Mouse (Mus musculus): ENCODE results near the gene 1700066M21Rik. TPM values are rescaled to one million over a fixed set of nuclear protein-coding genes. Genes with fewer than 3 reads are reported as not detected.

1700066M21Rik gene
- 10 to 100 TPM; 20.7 to 21.5 TPM for total RNA-seq (2021)

GRCm38 (mm10) chr1:57377376-57378341 lies at the start of gene 1700066M21Rik:
1700066M21Rik (plus strand) TSS chr1:57377620.
- intact Hi-C loops (cut with DNase I), result no loop called here
- peak; percentile 96 for DNase-seq

DNA sequence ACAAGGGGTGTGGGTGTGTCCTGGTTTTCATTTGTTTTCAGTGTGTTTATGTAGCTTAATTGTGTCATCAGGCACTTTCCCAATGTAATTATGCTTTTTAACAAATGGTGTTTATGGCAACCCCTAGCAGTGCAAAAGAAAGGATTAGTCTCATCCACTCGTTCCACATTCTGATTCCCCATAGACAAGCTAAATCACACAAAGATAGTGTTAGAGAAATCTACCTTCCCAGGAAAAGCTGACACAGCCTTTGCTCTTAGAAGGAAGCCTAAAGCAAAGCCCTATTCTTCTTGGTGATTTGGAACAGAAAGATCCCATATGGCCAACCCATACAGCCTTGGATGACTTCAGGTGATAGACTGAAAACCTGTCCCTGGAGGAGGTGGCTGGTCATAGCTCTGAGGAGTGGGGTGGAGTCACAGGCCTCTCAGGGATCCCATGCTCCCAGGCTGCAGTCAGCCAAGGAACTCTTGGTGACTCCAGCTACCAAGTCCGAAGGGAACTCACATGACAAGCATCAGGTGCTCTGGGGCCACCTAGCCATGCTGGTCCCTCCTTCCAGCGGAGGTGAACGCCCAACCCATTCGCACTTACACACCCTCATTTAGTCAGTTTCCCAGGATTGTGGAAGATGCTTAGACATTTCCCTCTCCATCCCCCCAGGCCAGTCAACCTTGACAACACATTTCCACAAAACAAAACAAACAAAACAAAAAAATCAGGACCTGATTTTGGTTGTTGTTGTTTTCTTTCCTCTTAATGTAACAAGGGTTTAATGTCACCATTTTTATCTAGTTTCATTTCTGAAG lies 47.9 kb upstream of the 1700066M21Rik start:
- no peak for DNase-seq
- intact Hi-C loops (cut with DNase I), result no loop called here

DNA sequence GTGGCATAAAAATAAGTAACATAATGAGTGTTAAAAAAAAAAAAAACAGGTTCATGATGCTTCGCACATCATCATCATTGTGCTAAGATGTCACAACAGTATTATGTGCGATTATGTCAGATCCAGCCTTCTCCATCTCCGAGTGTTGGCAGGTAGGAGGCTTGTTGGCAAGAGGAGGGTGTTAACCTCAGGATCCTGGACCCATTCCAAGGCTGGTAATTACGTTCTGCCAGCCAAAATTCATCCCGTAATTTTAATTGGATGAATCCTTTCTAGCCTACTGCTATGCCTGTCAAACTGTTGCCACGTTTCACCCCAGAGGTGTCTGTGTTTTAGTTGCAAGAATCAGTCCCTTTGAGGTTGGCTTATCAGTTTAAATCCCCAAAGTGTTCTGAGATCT lies 47.2 kb upstream of the 1700066M21Rik start:
- intact Hi-C loops (cut with DNase I), result no loop called here
- peak; percentile 79 for DNase-seq

- no peak for DNase-seq
- intact Hi-C loops (cut with DNase I), result no loop called here
These were observed 45.4 kb upstream of the 1700066M21Rik start for GRCm38 (mm10) chr1:57332040-57332439.

DNA sequence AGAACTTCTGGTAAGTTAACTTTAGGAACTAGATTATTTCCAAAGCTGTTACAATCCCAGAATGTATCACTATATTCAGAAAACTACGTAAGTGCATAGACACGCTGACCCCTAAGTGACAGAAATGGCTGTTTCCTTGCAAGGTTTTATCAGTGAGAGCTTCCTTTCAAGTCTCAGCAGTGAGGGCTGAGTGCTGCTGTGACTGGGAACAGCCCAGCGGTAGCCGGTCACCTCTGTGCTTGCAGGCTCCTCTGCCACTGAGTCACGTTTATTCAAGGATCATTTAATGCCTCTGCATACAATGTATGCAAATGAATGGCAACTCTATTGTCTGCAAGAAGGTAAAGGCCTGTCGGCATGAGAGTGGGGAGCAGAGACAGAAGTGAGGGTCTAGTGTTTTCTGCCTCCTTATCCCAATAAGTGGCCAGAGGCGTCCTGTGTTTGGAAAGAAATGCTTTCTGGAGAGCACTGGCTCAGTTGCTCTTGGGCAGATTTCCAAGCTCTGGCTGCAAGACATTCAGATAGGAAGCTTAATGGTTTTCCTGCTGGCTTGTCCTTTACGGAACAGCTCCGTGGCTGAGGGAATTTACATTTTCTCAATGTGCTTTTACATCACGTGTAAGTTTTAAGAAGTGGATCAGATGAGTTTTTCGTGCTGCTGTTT lies 43.7 kb upstream of the 1700066M21Rik start:
- DNase-seq, result peak; percentile 57
- intact Hi-C loops (cut with DNase I), result no loop called here

DNA sequence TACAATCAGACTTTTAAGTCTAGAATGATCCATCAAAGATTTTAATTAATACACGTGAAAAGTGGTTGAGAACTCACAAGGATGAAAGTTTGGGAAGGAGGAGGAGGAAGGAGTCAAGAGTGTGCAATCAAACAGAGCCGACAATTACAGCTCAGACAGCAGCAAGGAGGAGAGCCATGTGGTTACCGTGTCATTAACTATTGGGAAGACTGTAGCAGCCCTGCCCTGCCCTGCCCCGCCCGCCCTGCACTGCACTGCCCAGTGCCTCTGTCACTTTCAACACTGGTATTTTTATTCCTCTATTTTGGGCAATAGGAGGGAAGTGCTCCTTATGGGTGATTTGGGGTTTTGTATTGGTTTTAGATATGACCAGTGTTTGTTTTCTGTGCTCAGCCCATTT lies 42.2 kb upstream of the 1700066M21Rik start:
- no peak for DNase-seq
- intact Hi-C loops (cut with DNase I), result loop anchor here (5.0 kb wide), 2 partner anchors 128 to 353 kb away; no protein-coding TSS in a partner anchor

DNA sequence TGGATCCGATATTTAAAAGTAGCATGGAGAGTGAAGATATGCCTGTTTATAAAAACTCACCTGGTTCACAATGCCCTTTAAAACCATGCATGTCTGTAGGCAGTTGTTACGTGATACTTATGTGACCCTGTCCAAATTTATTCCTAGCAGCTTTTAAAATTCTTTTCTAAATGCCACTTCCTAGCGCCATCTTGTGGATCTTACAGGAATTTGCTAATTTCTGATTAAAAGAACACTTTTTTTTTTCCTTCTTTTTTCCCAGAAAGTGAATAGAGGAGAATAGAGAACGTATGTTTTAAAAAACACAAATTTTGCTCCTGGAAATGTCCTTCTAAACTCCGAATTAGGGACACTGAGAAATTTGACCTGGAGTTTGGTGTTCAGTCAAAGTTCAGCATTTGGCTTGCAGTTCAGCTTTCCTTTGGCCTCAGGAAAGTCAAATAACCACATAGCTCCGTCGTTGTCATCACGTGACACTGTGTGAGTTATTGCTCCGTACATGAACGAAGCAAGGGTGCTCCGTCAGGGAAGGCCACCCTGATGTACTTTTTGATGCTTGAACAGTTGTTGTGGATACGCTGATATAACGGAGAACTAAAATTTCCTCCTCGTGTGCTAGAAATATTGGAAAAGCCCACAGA lies 38.1 kb upstream of the 1700066M21Rik start:
- intact Hi-C loops (cut with DNase I), result loop anchor here (5.0 kb wide), 2 partner anchors 132 to 357 kb away; no protein-coding TSS in a partner anchor
- DNase-seq, result no peak

DNA sequence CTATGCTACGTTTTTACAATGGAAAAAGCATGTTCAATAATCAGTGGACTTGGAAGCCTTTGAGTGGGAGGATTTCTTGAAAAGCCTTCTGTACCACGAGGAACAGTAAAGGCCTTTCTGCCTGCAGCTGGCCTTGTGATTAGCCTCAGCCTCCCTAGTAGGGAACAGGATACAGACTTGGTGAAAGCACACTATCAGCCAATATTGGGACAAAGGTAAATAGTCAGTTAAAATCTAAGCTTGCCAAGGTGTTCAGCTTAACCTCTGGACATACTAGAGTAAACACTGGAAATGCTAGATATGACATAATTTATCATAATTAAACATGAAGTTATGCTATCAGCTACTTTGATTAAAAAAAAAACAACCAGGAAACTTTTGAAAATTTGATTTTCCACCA lies 36.2 kb upstream of the 1700066M21Rik start:
- DNase-seq, result no peak
- intact Hi-C loops (cut with DNase I), result loop anchor here (5.0 kb wide), 1 partner anchor 1454 kb away; no protein-coding TSS in a partner anchor

DNA sequence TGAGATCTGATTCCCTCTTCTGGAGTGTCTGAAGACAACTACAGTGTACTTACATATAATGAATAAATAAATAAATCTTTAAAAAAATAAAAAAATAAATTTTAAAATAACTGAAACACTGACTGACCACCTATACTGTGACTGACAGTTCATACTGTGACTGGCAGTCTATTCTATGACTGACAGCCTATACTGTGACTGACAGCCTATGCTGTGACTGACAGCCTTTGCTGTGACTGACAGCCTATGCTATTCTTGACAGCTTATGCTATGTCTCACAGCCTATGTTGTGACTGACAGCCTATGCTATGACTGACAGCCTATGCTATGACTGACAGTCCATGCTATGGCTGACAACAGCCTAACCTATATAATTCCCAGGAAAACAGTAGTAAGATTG lies 29.9 kb upstream of the 1700066M21Rik start:
- intact Hi-C loops (cut with DNase I), result no loop called here
- DNase-seq, result no peak

DNA sequence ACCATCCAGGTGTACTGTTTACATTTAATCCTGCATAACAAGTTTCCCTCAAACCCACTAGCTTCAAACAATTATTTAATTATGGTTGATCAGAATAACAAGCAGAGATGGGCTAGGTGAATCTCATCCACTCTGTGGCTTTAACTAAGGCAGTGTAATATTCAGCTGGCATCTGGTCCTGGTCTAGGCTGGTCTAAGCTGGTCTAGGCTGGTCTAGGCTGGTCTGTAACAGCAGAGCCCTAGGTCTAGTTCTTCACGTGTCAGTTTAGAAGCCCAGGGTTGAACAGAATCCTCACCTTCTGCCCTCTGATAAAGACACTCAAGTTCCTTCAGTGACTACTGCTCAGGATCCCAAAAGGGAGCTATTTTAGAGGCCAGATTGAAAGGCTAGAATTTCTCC lies 25.5 kb upstream of the 1700066M21Rik start:
- intact Hi-C loops (cut with DNase I), result no loop called here
- no peak for DNase-seq

GRCm38 (mm10) chr1:57358546-57358945 lies 18.9 kb upstream of the 1700066M21Rik start:
- no peak for DNase-seq
- intact Hi-C loops (cut with DNase I), result no loop called here

GRCm38 (mm10) chr1:57367446-57367845 lies 10.0 kb upstream of the 1700066M21Rik start:
- no peak for DNase-seq
- intact Hi-C loops (cut with DNase I), result no loop called here

DNA sequence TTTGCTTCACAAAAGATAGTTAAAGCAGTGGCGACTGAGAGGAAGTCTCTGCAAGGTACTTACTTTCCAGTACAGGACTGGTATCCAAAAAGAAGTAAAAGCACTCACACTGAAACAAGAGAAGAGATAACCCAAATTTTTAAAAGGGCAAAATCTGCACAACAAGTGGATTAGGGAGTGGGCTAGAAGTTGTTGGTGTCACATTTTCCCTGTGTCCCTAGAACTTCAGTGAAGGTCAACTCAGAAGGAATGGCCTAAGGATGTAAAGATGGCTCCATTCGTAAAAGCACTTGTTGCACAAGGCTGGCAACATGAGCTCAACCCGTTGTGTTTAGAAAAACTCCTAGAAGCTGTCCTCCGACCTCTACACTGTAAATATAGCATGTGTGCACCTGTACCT lies 8.3 kb upstream of the 1700066M21Rik start:
- no peak for DNase-seq
- intact Hi-C loops (cut with DNase I), result no loop called here

GRCm38 (mm10) chr1:57370451-57370850 lies 7.0 kb upstream of the 1700066M21Rik start:
- intact Hi-C loops (cut with DNase I), result no loop called here
- DNase-seq, result no peak

GRCm38 (mm10) chr1:57375276-57375675 lies 2.1 kb upstream of the 1700066M21Rik start:
- intact Hi-C loops (cut with DNase I), result no loop called here
- DNase-seq, result no peak

- intact Hi-C loops (cut with DNase I), result no loop called here
- DNase-seq, result no peak
These were observed 614 bp upstream of the 1700066M21Rik start for GRCm38 (mm10) chr1:57376806-57377205.

- intact Hi-C loops (cut with DNase I), result loop anchor here (5.0 kb wide), 1 partner anchor 1499 kb away; no protein-coding TSS in a partner anchor
- no peak for DNase-seq
These were observed 9.1 kb downstream of the 1700066M21Rik start for GRCm38 (mm10) chr1:57386519-57386918.

- intact Hi-C loops (cut with DNase I), result loop anchor here (5.0 kb wide), 1 partner anchor 1501 kb away; no protein-coding TSS in a partner anchor
- peak; percentile 93 for DNase-seq
These were observed 10.5 kb downstream of the 1700066M21Rik start for GRCm38 (mm10) chr1:57387876-57388275.

- intact Hi-C loops (cut with DNase I), result loop anchor here (5.0 kb wide), 1 partner anchor 1501 kb away; no protein-coding TSS in a partner anchor
- no peak for DNase-seq
These were observed 11.2 kb downstream of the 1700066M21Rik start for GRCm38 (mm10) chr1:57388402-57389155.
